Mouse (Mus musculus) cerebellum, postnatal 14 days (tissue): ENCODE data around the gene Ankra2.

ENCODE experiments used
- DNase-seq, 2 experiments: peaks; one replicate each; pipeline ENCODE4 v3.0.0; 2021; ENCODE audit warnings: mixed read lengths in 2 of 2

The Ankra2 gene

DNA sequence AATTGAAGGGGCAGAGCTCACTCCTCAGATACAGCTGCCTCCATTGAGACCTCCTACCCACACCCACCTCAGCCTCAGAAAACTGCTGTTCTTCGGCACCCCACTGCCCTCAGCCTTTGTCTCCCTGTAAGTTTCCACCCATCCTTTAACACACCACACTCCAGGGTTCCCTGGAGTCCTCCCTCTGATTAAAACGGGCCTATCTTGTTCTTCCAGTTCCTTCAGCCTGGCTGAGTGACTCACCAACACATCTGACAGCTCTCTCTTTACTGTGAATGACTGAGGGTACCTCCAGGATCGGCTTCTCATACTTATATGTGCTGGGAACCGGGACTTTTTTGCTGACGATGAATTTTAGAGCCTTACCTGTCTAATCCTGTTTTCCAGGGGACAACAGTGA lies 33.2 kb downstream of the Ankra2 start:
- no peak for DNase-seq

DNA sequence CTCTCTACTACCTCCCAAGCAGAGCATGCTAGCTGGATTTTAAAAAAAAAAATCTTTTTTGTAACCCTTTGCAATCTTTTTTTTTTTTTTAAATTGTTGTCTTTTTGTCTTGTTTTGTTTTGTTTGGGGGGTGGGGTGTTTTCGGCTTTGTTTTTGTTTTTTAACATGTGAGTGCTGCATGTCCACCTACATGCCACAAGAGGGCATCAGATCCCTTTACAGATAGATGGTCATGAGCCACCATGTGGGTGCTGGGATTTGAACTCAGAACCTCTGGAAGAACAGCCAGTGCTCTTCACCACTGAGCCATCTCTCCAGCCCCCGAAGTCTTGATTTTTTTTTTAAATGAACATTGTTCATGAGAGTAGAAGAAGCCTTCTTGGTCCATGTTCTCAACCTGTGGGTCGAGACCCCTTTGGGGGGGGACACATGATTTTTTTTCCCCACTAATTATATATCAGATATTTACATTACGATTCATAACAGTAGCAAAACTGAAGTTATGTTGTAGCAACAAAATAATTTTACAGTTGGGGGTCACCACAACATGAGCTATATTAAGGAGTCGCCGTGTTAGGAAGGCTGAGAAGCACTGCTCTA lies 35.1 kb downstream of the Ankra2 start:
- DNase-seq = no peak

GRCm38 (mm10) chr13:98298833-98299758 lies 36.2 kb downstream of the Ankra2 start:
- peak; percentile 86 to 90 for DNase-seq

DNA sequence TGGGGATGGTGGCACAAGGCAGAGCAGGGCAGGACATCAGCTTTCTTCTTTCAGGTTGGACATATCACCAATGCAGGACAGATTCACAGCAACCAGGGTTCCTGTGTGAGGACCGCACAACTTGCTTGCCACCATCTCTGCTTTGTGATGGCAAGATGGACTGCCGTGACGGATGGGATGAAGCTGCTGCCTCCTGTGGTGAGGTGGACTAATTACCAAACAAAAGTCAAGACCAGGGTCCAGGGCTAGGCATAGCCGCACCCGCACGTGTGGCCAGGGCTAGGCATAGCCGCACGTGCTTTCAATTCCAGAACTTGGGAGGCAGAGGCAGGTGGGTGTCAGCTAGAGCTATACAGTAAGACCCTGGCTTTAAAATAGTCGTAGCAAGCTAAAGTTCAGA lies 42.4 kb downstream of the Ankra2 start:
- DNase-seq = no peak

DNA sequence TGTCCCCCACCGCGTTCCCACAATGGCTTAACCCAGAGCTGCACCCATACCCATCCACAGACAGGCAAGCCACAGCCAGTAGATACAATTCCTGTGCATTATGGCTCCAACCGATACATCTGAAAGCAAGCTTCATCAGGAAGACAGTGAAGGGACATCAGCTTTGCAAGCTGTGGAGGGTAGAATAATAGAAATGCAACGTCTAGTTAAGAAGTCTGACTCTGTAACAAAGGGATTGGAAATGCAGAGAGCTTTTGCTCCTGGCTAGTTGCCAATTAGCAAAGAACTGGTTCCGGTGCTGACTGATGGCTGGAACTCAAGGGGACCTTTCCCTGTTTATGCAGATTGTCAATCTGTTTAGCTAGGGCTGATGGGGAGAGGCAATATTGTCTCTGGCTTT lies 43.5 kb downstream of the Ankra2 start:
- no peak for DNase-seq

GRCm38 (mm10) chr13:98306852-98307475 lies 44.1 kb downstream of the Ankra2 start:
- DNase-seq = no peak

- no peak for DNase-seq
These were observed 45.1 kb downstream of the Ankra2 start for GRCm38 (mm10) chr13:98308004-98308403.

DNA sequence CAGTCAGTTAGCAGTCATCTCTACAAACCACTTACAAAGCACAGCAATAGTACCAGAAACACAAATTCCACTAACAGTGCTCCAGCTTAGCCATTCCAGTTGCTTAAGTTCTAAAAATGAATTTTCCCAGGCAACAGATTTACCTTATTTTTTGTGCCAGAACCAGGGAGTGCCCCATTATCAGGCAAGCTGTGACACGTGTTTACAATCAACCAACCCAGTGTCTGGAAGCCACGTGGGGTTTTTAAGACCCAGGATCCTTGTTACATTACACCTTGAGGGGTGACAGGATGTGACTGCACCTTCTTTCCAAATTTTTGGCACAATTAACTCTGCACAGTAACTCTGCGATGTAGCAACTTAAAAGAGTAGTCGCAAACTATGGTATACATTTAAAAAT lies 45.9 kb downstream of the Ankra2 start:
- no peak for DNase-seq

GRCm38 (mm10) chr13:98311597-98311996 lies 48.7 kb downstream of the Ankra2 start:
- DNase-seq = no peak

GRCm38 (mm10) chr13:98313631-98314030 lies 50.8 kb downstream of the Ankra2 start:
- no peak for DNase-seq

GRCm38 (mm10) chr13:98315124-98315523 lies 52.2 kb downstream of the Ankra2 start:
- no peak for DNase-seq

DNA sequence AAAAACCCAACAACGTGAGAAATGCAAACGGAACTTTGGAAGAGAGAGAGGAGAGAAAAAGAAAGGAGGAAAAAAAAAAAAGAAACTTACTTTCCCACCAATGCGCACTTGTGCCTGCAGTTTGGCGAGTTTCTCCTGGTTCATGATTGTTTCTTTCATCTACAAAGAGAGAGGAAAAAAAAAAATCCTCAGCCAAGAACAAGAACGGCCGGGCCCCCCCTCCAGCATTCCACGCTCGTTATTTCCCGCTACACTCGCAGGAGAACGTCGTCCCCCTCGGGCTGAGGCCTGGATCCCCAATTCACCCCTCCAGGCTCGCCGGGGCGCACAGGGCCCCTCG lies 53.2 kb downstream of the Ankra2 start:
- no peak for DNase-seq

GRCm38 (mm10) chr13:98316480-98317245 lies 53.8 kb downstream of the Ankra2 start, which contains the start of gene Btf3:
Btf3 (minus strand) TSS chr13:98317006.
- peak; percentile 96 for DNase-seq

GRCm38 (mm10) chr13:98317246-98317677 lies 54.4 kb downstream of the Ankra2 start:
- DNase-seq = no peak

DNA sequence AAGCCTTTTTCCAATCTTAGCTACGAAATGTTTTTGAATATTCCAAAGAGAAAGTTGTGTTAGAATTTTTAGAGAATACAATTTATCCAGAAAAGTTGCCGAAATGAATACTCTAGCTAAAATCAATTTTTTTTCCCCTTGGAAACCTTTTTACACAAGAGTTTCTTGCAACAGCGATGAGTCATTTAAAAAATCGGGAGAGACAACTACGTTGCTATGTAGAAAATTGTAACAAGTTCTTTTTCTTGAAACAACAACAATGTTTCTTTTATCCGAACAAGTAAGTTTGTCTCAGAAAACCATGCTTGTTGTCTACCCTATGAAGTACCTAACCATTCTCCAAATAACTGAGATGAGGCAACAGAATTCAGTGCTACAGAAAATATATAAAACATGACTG lies 55.0 kb downstream of the Ankra2 start:
- no peak for DNase-seq
